Mouse (Mus musculus) thymus, adult 2 months (tissue): Measurements from ENCODE around the gene Nkain2. TPM values are rescaled to one million over a fixed set of nuclear protein-coding genes. Genes with fewer than 3 reads are reported as not detected.

ENCODE experiments used
- DNase-seq: peaks from one replicate; pipeline ENCODE4 v3.0.0; 2021
- H3K27ac ChIP-seq: fragments of 200-500 bp; 2 replicates; pipeline ENCODE4 v1.5.1; 2012; ENCODE audit warnings: low read length, control low read depth; ENCODE audit not compliant: control insufficient read depth, insufficient read depth
- H3K27me3 ChIP-seq: fragments of 200-500 bp; 2 replicates; pipeline ENCODE4 v1.6.1; 2012; ENCODE audit warnings: mild to moderate bottlenecking, low read length, moderate library complexity, mixed read lengths; ENCODE audit not compliant: control insufficient read depth, insufficient read depth
- H3K36me3 ChIP-seq: fragments of 200-500 bp; 2 replicates; pipeline ENCODE4 v1.6.1; 2012; ENCODE audit warnings: mild to moderate bottlenecking, low read length, moderate library complexity; ENCODE audit not compliant: control insufficient read depth, insufficient read depth
- H3K4me1 ChIP-seq: fragments of 200-500 bp; replicated peaks from 2 replicates; pipeline ENCODE4 v1.6.1; 2012; ENCODE audit warnings: low read length; ENCODE audit not compliant: control insufficient read depth, insufficient read depth
- H3K4me3 ChIP-seq: fragments of 200-500 bp; 2 replicates; pipeline ENCODE4 v1.5.1; 2012; ENCODE audit warnings: mild to moderate bottlenecking, low read length, control low read depth, moderate library complexity; ENCODE audit not compliant: control insufficient read depth, insufficient read depth
- CTCF ChIP-seq: fragments of 200-500 bp; IDR thresholded peaks from 2 replicates; pipeline ENCODE4 v1.5.1; 2012; ENCODE audit warnings: mild to moderate bottlenecking, control low read depth, low read length, moderate library complexity, borderline replicate concordance; ENCODE audit not compliant: control insufficient read depth, poor library complexity, insufficient read depth; ENCODE audit errors: extremely low read depth
- POLR2A ChIP-seq: fragments of 200-500 bp; IDR thresholded peaks from 2 replicates; pipeline ENCODE4 v1.6.1; 2012; ENCODE audit warnings: mild to moderate bottlenecking, low read length, control low read depth, moderate library complexity; ENCODE audit not compliant: control insufficient read depth, poor library complexity, insufficient read depth; ENCODE audit errors: extremely low read depth
- WGBS: fragments of 180-500 bp; shearing (Covaris S2); methylation state at CpG from one replicate; pipeline ENCODE4 v1.1.7; 2018; 5-methylcytosine and 5-hydroxymethylcytosine counted together
- polyA plus RNA-seq: library from polyadenylated mRNA; depleted of rRNA; stranded (reverse); fragments of >200 nt; gene quantifications from 2 replicates; pipeline ENCODE4 v1.2.3, GENCODE M21; 2012

Nkain2 gene
- polyA plus RNA-seq, 1 experiment, result not detected

DNA sequence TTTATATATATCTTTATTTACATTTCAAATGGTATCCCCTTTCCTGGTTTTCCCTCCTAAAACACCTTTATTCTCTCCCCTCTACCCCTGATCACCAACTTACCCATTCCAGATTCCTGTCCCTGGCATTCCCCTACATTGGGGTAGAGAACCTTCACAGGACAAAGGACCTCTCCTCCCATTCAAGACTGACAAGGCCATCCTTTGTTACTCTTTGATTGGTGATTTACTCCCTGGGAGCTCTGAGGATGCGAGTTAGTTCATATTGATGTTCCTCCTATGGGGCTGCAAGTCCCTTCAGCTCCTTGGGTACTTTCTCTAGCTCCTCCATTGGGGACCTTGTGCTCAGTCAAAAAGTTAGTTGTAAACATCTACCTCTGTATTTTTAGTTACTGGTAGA, 798.9 kb downstream of the Nkain2 start:
- H3K27ac ChIP-seq, result no peak overlapping the region
- H3K4me1 ChIP-seq, result no peaks in the 10 kb centered on the region
- no peaks in the 10 kb centered on the region for H3K27me3 ChIP-seq
- no peaks in the 10 kb centered on the region for H3K36me3 ChIP-seq
- no peak for DNase-seq
- WGBS, result 83% methylated on average over 1 of the region's 1 CpGs
- TF ChIP-seq POLR2A (no peak), CTCF (no peak)
- H3K4me3 ChIP-seq, result no peak overlapping the region

DNA sequence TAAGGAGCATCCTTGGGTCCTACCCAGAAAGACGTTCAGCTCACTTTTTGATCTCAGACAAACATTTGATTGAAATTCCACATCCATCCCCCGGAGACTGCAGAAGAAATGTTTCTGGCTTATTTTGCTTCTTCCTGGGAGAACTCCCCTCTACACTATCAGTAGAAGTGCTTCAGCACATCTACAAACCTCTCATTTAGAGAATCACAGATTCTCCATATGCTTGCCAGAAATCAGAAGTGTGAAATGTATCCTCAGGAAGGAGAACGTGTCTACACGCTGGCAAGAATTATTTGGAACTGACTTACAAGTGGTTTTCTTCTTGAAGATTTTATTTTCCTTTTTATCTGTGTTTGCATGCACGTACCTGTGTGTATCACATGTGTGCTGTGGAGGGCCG, 829.9 kb downstream of the Nkain2 start:
- DNase-seq, result no peak
- TF ChIP-seq CTCF (no peak), POLR2A (no peak)
- no peaks in the 10 kb centered on the region for H3K4me1 ChIP-seq
- no peaks in the 10 kb centered on the region for H3K36me3 ChIP-seq
- H3K27ac ChIP-seq, result no peak overlapping the region
- WGBS, result 87% methylated on average over 6 of the region's 6 CpGs
- H3K4me3 ChIP-seq, result no peak overlapping the region
- no peaks in the 10 kb centered on the region for H3K27me3 ChIP-seq

DNA sequence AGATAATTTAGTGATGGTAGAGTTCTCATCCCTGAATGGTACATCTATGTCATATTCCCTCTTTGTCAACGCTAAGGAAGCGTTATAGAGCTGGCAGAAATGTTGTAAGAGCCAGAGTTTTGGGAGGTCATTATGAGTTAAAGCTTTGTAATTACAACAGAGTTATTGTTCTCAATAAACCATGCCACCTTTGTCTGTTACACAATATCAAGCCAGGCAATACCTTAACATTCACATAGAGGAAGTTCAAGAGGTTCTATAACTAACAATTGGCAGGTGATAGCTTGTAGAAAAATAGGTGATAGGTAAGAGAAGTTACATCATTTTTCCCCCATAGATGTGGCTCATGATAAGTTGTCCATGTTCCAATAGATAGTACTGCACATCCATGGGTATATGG, 832.0 kb downstream of the Nkain2 start:
- Histone ChIP-seq H3K4me1 (no peaks in the 10 kb centered on the region), H3K4me3 (no peak overlapping the region), H3K27ac (no peak overlapping the region), H3K27me3 (no peaks in the 10 kb centered on the region), H3K36me3 (no peaks in the 10 kb centered on the region)
- TF ChIP-seq POLR2A (no peak), CTCF (no peak)
- no peak for DNase-seq
- 87% methylated on average over 2 of the region's 2 CpGs for WGBS

DNA sequence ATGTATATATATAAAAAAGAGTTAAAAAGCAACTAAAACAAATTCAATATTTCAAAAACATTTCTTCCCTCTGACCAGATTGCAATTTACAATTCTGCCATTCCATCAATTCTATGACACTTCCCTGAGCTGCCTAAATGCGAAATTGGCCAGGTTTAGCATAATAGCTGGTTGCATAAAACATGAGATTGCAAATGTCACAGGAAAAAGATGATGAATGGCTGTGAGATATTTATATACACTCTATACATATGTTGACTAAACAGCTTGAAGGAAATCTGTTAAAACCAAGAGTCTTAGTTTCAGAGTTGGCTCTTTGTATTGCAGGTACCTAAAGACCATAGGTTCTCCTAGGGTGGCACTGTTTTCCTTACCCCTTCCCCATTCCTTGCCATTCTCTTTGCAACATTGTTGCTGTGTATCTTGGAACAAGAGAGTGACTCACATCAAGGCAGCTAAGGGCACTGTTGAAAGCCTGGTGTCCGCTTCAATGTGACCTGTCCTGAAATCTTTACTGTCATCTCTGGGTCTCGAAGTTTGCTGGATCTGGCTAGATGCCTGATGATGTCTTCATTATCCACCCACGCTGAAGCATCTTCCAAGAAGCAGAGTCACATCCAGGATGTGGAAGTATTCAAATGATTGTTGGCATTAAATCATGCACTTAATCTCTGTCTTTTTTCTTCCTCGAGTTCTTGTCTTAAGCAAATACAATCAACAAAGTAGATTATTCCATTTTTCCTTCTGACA, 837.5 kb downstream of the Nkain2 start:
- DNase-seq, result no peak
- H3K4me1 ChIP-seq, result no peaks in the 10 kb centered on the region
- TF ChIP-seq CTCF, result no peak
- TF ChIP-seq POLR2A, result no peak
- H3K27ac ChIP-seq, result no peak overlapping the region
- no peaks in the 10 kb centered on the region for H3K36me3 ChIP-seq
- H3K27me3 ChIP-seq, result no peaks in the 10 kb centered on the region
- H3K4me3 ChIP-seq, result no peak overlapping the region
- 80% methylated on average over 5 of the region's 5 CpGs for WGBS

DNA sequence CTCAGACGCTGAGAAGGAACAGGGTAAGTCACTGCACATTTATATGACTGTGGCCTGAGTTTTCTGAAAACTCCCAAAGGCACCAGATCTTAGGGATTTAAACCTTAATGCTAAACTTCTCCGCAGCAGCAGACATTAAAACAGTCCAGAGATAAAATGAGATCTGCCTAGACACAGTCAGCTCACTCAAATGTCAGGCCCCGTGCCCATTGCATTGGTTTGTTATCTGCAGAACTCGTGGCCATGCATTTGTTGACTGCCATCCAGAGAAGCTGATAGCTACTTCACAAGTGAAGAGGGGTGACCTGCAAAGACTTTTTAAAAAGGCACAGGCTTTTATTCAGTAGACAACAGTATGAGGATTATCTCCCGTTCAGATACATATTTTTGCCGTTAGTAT, 838.2 kb downstream of the Nkain2 start:
- TF ChIP-seq CTCF (no peak), POLR2A (no peak)
- no peak for DNase-seq
- 88% methylated on average over 6 of the region's 6 CpGs for WGBS
- Histone ChIP-seq H3K27me3 (no peaks in the 10 kb centered on the region), H3K4me3 (no peak overlapping the region), H3K27ac (no peak overlapping the region), H3K4me1 (no peaks in the 10 kb centered on the region), H3K36me3 (no peaks in the 10 kb centered on the region)

DNA sequence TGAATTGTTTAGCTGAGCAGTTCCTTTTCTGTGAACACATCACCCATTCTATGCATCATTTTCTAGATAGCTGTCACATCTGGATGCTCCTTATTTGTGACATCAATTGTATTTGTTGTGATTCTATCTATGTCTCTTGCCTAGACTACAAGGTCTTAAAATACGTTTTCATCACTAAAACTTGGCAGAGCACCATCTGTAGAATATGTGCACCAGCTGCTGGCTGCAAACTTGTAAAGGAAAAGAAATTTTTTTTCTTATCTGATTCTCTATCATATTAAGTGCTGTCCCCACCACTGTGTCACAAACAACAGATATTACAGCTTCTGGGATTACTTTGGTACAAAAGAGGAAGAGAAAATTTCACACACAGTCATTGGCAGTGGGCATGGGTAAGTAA, 860.3 kb downstream of the Nkain2 start:
- TF ChIP-seq CTCF (no peak), POLR2A (no peak)
- WGBS, result 29% methylated on average over 1 of the region's 1 CpGs

DNA sequence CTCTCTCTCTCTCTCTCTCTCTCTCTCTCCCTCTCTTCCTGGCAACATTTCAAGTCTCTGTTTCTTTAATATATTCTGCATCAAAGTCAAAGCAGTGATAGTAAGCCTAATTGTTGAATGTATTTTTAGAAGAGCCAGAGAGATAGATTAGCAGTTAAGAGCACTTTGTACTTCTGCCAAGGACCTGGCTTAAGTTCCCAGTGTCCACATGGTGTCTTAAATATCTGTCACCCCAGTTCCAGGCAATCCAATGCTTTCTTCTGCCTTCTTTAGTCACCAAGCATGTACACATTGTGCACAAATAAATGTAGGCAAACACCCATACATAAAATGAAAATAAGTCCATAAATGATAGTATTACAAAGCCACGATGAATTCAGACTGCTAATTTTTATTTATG, 871.9 kb downstream of the Nkain2 start:
- Histone ChIP-seq H3K36me3 (no peaks in the 10 kb centered on the region), H3K27me3 (no peaks in the 10 kb centered on the region), H3K27ac (no peak overlapping the region), H3K4me3 (no peak overlapping the region), H3K4me1 (no peaks in the 10 kb centered on the region)
- 76% methylated on average over 1 of the region's 1 CpGs for whole genome bisulfite sequencing
- TF ChIP-seq CTCF (no peak), POLR2A (no peak)
- no peak for DNase-seq

More for the DNA sequence above, 860.3 kb downstream of the Nkain2 start:
- Histone ChIP-seq H3K27me3 (no peaks in the 10 kb centered on the region), H3K4me3 (no peak overlapping the region), H3K4me1 (no peaks in the 10 kb centered on the region), H3K36me3 (no peaks in the 10 kb centered on the region), H3K27ac (no peak overlapping the region)
- no peak for DNase-seq
